Mouse (Mus musculus) adrenal gland, adult (tissue): ENCODE results near the gene Gm21650.
"Not testable (repeated sequence)": the region's sequence is repeated elsewhere in the genome, so short reads cannot be mapped to it uniquely, and the experiment has no call there.

ENCODE experiments used
- DNase-seq, 2 experiments: peaks; one replicate each; pipeline ENCODE4 v3.0.0; 2022 to 2023; ENCODE audit warnings: low spot score in 1 of 2; ENCODE audit not compliant: inconsistent age in 2 of 2

Gm21650 gene

GRCm38 (mm10) chrY:77692508-77692907, at the start of gene Gm21650:
Gm21650 (plus strand) TSS chrY:77692808.
- DNase-seq = not testable (repeated sequence)
